Mouse (Mus musculus) CH12.LX (cell line): ENCODE measurements at regions not wholly inside any gene's neighbourhood (a gene's known extent, or its start where the extent isn't known, plus 50 kb on each side); places are given as distances from the start of the nearest gene placed in this dataset.

ENCODE experiments used
- CTCF ChIP-seq, 2 experiments: IDR thresholded peaks in 1 of 2; conservative IDR thresholded peaks in 1 of 2; 2 replicates each; pipeline ENCODE4 v1.5.1; 2011 to 2012; ENCODE audit warnings: low read depth in 2 of 2, low read length in 2 of 2, improper control_type of control experiment in 1 of 2, inconsistent platforms in 1 of 2, mild to moderate bottlenecking in 1 of 2, moderate library complexity in 1 of 2
- MAZ ChIP-seq: IDR thresholded peaks from 2 replicates; pipeline ENCODE4 v1.6.1; 2012; ENCODE audit warnings: low read depth, mild to moderate bottlenecking, inconsistent platforms, low read length, improper control_type of control experiment, moderate library complexity
- RAD21 ChIP-seq: IDR thresholded peaks from 2 replicates; pipeline ENCODE4 v1.6.1; 2011; ENCODE audit warnings: low read depth, mild to moderate bottlenecking, low read length, improper control_type of control experiment, moderate library complexity
- RCOR1 ChIP-seq: conservative IDR thresholded peaks from 2 replicates; pipeline ENCODE4 v1.6.1; 2012; ENCODE audit warnings: low read depth, mild to moderate bottlenecking, inconsistent platforms, low read length, improper control_type of control experiment
- SIN3A ChIP-seq: IDR thresholded peaks from 2 replicates; pipeline ENCODE4 v1.6.1; 2012; ENCODE audit warnings: low read length, improper control_type of control experiment, inconsistent platforms
- TBP ChIP-seq: conservative IDR thresholded peaks from 2 replicates; pipeline ENCODE4 v1.6.1; 2011; ENCODE audit warnings: low read depth, low read length, improper control_type of control experiment
- ZKSCAN1 ChIP-seq: IDR thresholded peaks from 2 replicates; pipeline ENCODE4 v1.6.1; 2012; ENCODE audit warnings: low read depth, inconsistent platforms, low read length, improper control_type of control experiment, borderline replicate concordance
- ZNF384 ChIP-seq: IDR thresholded peaks from 2 replicates; pipeline ENCODE4 v1.6.1; 2012; ENCODE audit warnings: low read depth, low read length, improper control_type of control experiment, inconsistent platforms

- TF ChIP-seq CTCF (conservative IDR thresholded peaks at IDR 0.05 in 1 of 2, IDR thresholded peaks at IDR 0.05 in 1 of 2; ENCODE audit: low read depth in 2 of 2, low read length in 2 of 2) (no peak), RAD21 (no peak), RCOR1 (no peak), SIN3A (no peak), MAZ (no peak), ZKSCAN1 (no peak), ZNF384 (no peak), TBP (no peak)
Measured at GRCm38 (mm10) chr14:67588627-67589026, 1579.6 kb upstream of the Gulo start.
